Mouse (Mus musculus): Measurements from ENCODE around the gene Tsfm. TPM values are rescaled to one million over a fixed set of nuclear protein-coding genes. Genes with fewer than 3 reads are reported as not detected.

The Tsfm gene
- polyA plus RNA-seq, 2 experiments from 2014 or later = 38.2 to 54.1 TPM

DNA sequence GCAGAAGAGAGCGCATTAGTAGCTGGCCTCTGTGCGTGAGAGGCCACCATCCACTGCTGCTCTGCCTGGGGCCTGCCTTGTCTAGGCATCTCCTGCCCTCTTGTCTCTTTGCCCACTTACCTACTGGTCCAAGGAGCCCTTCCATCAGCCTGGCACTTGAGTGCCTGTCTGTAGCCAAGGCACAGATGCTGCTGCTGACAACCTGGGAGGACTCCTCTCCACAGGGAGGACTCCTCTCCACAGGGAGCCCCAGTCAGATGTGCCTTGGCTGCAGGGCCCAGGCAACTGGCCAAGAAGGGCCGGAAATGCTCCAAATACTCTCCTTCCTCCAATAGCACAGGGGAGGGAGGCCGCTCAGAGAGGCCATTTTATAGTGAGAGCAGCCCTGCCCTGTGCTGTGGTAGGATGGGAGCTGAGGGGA is 44.1 kb downstream of the Tsfm start:
- ATAC-seq = no peak

DNA sequence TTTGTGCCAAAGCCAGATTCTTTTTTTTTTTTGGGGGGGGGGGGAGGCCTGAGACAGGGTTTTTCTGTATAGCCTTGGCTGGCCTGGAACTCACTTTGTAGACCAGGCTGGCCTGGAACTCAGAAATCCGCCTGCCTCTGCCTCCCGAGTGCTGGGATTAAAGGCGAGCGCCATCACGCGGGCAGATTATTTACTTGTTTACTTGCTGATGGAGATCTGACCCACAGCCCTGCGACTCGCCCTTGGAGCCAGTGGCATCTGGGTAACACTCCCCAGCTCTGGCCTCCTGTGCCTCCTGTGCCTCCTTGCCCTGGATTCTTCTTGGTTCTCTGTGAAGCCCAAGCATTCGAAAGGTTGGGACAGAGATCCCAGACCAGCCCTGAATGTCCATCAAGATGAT is 45.1 kb downstream of the Tsfm start:
- no peak for ATAC-seq

DNA sequence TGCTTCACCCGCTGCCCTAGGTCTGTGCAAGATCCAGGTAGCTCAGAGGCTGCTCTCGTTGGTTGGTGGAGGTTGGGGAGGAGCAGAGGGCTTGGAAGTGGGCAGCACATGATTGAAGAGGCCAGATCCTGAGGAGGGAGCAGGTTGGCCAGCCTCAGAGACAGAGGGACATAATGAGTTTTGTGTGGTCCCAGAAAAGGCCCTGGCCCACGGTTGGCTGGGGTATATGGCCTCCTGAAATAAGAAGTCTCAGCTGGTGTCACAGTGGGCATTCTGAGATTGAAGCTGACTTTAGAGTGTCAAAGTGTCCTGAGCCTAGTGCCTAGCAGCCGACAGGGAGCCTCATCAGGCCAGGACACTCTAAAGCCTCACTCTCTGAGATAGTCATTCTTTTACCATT is 45.5 kb downstream of the Tsfm start:
- ATAC-seq = no peak

DNA sequence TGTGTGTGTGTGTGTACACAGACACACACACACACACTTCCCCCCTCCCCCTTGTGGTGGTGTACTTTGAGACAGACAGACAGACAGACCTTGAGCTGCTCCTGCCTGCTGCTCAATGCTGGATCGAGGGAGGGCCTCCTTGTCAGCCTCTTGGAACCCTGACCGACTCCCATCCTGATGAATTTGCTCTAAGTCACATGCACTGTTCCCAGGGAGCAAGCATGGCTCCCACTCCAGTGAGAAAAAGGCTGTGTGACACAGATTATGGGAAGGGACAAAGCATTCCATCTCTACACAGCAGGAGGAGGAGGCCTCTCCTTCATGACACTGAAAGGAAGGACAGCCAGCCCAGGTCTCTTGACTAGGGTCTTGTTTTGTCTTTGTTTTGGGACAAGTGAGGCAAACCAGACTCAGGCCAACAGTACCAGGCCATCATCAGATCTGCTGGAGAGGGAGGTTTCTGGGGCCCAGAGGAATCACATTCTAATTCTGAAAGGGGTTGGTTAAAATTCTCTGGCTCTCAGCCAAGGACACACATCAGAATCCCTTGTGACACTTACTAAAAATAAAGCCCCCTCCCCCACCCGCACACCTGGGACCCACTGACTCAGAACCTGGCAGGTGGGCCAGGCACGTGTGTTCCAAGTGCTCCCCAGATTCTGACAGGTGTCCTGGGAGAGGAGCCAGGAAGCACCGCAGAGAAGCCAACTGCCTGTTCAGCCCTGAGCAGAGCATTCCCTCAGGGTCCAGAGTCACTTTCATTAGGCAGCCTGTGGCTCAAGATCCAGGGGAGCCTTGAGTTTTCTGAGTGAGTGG is 46.2 kb downstream of the Tsfm start:
- no peak for ATAC-seq

DNA sequence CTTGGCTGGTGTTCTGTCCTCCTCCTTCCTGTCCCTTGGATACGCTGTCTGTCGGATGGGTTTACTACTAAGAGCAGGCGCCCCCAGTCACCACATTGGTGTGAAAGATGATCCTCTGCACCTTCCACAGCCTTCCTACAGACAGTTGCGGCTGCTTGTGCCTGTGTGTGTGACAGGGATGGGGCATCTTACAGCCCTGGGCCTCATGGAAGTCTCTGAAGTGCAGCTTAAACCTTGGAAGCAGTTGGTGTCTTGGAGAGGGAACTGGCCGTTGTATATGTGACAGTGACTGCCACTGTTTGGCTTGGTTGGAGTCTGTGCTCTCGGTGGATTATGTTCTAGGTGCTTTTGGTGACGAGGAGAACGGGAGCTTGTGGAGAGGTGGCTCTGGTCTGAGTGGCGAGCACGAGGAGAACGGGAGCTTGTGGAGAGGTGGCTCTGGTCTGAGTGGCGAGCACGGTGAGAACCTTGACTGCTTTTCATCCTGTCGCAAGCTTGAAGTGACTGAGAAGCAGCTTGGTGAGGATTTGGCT is 47.4 kb downstream of the Tsfm start:
- no peak for ATAC-seq

DNA sequence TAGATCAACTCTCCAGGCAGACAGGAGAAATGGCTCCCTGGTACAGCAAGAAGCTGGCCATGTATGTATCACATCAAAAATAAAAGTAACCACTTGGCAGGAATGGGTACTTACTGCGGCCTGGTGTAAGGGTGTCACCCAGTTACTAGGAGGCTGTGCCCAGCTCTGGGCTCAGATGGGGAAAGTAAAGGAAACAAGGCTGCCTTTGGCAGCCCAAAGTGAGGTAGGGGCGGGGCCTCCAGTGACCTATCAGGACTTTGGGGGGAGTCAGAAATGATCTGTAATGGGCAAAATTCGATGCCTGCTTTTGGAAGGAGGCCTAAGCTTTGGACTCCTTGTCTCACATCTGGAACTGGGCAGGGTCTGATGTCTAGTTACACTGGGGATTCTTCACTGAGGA is 48.9 kb downstream of the Tsfm start:
- no peak for ATAC-seq

DNA sequence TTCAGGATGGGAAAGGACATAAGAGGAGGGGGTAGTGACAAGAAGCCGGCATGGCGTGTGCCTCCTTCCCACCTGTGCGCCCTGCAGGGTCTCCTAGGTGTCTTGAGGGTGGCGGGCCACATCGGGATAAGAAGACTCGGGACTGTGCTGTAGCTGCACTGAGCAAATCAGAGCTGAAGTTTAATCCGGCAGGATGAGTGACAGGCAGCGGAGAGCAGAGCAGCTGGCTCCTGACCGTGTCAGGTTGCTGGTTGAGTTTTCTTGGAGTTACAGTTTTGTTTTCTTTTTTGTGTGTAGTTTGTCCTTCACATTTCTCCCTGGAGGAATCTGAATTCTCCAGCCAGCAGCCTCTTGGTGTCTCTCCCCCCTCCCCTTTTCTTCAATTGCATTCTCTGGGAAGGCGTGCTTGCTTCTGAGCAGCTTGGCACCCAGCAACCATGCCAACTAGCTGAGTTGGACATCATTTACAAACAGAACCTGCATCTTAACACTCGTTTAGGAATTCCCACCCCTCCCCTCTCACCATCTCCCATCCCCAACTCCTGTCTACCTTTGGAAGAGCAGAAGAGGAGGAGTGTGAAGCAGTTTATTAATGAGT is 49.6 kb downstream of the Tsfm start:
- no peak for ATAC-seq

DNA sequence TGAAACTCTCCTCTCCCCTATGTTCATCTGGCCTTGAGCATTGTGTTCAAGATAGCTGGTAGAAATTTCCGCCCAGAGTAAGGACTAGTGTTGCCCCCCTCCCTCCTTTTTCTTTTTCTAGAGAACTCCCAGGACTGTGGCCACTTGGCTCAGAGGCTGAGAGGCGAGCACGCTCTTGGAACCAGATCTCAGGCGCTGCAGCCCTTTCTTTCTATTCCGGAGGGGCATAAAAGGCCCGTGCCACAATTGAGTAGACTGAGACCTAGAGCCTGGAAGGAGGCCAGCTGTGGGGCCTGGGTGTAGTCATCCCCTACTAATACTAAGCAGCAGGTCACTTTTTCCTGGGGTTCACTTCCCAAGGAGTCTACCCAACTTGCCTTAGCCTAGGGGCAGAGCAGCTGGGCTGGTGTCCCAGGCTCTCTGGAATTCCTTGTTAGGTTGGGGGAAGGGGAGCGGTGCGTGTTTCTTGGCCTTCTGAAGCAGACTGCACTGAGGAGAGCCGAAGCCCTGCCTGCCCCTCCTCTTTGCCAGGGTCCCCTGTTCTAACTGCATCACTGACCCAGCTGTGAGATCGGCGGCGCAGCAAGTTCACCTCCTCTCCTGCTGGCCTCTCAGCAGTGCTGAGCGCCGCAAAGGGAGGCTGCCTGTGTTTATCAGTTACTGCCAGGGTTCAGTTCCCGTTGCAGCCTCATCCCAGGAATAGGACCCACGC is 50.3 kb downstream of the Tsfm start:
- no peak for ATAC-seq

DNA sequence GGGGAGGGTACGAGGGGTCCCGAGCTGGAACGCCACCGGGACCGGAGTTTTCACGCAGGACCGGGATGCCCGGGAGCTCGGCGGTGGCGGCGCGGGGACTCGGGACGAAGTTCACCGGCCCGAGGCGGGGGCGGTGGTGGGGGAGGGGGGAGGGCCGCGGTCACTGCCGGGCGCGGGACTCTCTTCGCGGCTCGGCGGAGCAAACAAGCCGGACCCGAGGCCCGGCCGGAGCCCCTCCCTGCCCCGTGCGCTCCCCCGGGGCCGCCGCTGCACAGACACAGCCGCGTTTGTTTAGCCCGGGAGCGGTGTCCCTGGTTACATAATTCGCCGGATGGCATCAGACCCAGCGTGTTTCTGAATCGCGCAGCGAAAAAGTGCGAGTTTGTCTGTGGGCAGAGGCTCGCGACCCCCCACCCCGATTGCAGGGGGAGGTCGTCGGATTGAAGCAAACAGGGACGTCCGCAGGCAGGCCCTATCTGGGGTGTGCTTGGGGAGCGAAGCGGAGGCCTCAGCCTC is 50.9 kb downstream of the Tsfm start:
- ATAC-seq = no peak

DNA sequence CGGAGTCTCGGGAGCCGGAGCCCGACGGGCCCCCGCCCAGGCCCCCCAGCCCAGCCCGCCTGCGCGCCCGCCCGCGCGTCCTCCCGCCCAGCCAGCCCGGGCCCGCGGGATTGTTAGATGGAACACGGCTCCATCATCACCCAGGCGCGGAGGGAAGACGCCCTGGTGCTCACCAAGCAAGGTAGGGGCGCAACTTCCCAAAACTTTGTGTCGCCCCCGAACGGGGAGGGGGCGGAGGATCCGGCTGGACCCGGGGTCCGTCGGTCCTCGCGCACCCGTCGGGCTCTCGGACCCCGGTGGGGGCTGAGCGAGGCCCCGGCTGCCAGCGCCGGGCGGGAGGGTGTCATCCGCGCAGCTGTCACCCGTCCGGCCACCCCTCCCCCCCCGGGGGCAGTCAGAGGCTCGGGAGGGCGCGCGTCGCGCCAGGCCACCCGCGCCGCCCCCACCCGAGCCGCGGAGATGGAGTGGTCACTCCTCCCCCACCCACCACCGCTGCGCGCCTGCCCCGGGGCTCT is 51.5 kb downstream of the Tsfm start:
- no peak for ATAC-seq

DNA sequence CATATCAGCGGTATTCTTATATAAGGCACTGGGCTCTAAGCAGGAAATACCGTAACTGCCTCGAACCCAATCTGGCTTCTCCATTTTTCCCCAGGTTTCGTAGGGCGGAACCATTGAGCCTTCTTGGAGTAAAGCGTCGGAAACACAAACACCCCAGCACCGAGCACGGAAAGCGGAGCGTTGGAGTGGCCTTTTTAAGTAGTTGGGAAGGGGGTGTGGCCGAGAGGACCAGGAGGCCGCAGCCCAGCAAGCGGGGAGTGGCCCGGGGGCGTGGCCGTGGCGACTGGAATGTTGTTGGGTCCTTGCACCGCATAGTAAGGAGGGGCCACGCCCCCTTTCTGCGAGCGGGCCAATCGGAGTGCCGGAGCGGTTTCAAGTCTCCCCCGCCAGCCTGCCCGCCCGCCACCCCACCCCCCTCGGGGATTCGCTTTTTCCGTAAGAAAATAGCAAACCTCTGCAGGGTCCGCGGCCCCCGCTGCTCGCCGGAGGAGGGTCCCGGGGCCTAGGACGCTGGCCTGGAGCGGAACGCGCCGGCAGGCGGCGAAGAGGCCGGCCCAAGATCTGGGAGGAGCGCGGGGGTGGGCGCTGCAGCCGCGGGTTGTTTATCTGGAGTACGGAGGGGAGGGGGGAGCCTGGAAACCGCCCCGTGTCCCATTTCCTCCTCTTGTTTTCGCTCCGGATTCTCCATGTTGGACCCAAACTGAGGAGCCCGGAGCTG is 52.2 kb downstream of the Tsfm start, which contains the start of gene Ctdsp2:
TSS of gene Ctdsp2 (plus strand) at position 441 of the 718 bp plus-strand sequence.
- ATAC-seq = peak; percentile 79

DNA sequence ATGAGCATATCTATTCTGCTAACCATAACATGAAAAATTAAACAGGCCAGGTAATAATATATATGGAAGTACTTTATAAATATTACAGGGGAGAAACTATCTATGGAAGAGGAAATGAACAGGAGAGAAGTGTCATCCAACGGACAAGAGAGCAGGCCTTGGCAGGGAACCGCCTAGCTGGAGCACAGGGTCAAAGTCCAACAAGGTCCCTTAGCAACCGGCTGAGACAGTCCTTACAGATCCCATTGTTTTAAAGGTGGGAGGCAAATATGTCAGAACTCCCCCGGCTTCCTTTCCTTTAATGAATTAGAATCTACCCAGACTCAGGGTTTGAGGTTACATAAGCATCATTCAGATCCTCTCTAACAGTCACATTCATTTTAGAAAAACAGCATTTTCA is 53.6 kb downstream of the Tsfm start:
- no peak for ATAC-seq

DNA sequence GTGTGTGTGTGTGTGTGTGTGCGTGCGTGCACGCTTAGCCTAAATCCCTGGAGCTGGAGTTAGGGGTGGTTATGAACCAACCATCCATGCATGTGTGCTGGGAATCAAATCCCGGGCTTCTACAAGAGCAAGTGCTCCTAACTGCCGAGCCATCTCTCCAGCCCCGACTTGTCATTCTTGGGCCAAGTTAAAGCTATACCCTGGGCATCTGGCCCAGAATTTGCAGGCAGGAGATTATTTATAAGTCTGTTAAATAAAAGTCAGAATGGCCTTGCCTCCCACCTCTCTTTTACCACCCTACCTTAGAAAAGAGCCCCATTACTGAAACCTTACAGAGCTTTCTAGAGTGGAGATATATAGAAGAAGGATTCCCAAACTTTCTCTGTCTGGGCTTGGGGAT is 54.9 kb downstream of the Tsfm start:
- no peak for ATAC-seq

DNA sequence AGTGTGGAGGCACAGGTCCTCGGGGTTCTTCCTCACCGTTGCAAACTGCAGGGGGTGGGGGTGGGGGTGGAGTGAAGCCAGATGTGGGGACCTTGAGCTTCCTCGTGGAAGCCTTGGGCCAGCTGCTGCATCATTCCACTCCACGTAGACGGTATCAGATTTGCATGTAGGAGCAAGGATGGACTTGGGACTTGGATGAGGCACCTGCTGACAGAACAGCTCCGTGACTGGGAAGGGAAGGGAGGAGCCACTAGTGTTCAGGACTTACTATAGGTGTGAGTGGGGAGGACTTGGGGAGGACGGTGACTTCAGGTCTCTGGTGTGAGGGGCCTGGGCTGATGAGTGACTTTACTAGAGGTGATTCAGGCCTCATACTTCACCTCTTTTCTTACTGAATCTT is 57.7 kb downstream of the Tsfm start:
- ATAC-seq = no peak

DNA sequence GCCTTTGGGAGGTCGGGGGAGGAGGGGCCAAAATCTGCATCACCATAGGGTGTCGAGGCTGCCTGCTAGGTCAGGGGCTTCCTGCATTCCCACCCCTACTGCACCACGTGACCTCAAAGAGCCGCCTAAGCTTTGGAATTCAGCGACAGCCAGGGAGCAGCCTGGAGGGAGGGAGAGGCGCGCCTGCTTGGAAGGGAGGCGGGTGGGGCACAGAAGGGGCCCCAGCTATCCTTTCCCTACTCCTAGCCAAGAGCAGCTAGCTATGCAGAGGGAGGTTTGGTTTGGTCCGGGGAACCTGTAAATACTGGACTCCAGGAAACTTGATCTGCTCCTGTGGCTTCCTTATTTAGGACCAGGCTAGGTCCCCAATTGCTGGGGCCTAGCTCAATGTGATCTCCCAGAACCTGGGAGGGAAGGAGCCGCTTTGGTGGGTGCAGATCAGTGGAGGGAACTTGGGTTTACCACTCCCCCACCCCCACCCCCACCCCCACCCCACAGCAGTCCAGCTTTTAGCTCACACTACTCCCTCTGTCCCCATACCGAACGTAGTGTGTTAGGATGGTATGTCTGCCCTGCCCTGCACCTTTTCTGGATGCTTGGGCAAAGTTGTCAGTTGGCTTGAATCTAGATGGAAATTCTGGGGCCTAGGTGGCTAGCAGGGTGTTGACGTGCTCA is 58.5 kb downstream of the Tsfm start:
- ATAC-seq = no peak

DNA sequence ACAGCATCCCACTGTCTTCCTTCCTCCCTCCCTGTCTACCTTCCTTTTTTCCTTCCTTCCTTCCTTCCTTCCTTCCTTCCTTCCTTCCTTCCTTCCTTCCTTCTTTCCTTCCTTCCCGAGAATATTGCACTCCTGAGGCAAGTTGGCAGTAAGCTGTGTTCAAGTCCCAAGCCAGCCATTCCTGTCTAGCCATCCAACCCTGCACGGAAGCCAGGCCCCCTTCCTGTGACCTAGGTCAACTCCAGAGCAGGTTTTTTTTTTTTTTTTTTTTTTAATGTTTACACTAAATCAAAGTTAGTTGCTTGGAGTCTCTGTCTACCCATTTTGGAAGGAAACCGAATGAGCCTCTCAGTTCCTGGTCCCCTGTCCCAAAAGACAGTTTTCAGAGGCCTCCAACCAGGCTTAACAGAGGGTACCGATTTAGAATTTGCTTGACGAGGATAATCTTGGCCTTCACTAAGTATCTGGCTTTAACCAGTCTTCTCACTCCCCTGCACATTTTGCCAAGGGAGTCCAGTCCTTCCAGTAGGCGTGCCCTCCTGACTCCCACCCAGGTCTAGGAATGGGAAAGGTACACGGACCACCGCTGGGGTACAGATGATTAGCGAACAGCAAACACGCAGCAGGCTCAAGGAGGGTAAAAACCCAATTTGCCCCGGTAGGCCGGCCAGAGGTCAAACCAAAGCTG is 59.1 kb downstream of the Tsfm start:
- no peak for ATAC-seq

DNA sequence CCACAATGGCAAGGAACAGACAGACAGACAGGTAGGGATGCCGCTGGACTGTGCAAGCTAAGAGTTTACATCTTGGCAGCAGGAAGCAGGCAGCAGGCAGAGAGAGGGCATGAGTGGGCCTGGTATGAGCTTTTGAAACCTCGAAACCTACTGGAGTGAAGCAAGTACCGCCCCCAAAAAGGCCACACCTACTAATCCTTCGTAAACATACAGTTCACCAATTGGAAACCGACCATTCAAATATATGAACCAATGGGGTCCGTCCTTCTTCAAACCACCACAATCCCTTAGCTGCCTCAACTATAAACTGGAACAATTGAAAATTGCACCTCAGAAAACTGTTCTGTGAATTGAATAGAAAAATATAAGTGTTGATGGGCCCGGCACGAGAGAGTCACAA is 66.8 kb downstream of the Tsfm start:
- ATAC-seq = no peak

DNA sequence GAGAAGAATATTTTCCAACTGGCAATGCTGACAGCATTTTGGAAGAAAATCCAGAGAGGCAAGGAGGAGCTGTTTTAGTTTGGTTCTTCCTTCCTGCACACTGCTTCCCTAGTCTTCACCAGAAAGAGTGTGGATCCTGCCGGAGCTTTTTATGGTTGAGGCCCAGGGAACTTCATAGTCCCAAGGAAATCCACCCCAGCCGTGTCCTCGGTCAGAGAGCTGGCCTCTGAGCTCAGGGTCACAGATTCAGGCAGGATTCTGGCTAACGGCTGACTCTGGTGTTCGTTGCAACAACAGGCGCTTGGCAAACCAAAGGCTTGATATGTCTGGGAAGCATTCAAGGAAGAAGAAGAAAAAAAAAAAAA is 67.7 kb downstream of the Tsfm start:
- no peak for ATAC-seq

DNA sequence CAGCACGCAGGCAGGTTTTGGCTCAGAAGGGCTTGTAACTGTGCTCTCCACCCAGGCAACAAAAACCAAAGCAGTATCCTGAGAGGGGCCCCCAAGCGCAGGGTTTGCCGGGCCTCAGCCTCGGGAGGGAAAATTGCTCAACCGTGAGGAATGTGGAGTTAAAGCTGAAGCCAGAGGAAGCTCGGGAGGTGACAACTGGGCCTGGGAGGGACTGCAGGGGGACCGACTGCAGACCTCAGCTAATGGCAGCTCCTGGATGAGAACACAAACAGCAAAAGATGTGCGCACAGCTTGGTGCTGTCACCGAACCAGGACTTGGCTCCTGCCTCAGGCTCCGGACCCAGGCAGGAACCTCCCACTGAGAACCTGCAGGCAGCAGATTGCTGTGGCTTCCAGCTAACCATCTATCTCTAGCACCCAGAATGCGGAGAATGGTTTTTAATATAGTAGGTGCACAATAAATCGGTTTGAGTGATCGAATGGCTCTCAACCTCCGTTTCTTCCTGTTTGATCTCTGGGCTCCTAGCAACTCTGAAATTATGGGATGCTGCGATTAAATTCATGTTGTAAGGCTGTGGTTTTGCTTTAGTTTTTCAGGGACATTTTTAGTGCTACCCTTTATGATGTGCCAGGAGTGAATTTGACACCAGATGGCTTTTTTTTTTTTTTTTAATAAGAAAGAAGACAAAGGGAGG is 68.2 kb downstream of the Tsfm start:
- no peak for ATAC-seq

DNA sequence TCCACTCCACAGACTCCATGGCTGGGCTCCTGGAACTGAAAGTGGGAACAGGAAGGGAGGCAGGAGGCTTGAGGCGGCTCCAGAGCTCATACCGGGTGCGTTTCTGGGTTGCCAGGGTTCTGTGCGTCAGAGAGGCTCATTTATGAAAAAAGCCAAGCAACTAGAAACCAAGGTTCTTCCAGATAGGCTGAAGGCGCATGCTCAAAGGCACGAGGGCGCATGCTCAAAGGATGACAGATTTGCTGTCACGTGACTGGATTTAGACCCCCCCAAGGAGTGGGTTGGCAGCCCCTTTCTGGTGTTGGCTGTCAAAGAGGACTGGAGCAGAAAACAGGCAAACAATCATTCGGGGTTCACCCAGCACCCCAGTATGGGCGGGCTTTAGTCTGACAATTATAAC is 68.9 kb downstream of the Tsfm start:
- no peak for ATAC-seq

Data from CD4-positive, CD25-positive, alpha-beta regulatory T cell, adult 4 months (primary cell).